Mouse (Mus musculus) right cerebral cortex, postnatal 14 days (tissue): Measurements from ENCODE around the gene Sh3gl2.

Experiments used
- DNase-seq: peaks from one replicate; pipeline ENCODE4 v3.0.0; 2022

Gene Sh3gl2

GRCm38 (mm10) chr4:85305912-85306573 lies 101.1 kb downstream of the Sh3gl2 start:
- no peak for DNase-seq

GRCm38 (mm10) chr4:85319092-85319491 lies 114.2 kb downstream of the Sh3gl2 start:
- no peak for DNase-seq

GRCm38 (mm10) chr4:85325454-85325853 lies 120.5 kb downstream of the Sh3gl2 start:
- no peak for DNase-seq

GRCm38 (mm10) chr4:85326052-85326451 lies 121.1 kb downstream of the Sh3gl2 start:
- no peak for DNase-seq

GRCm38 (mm10) chr4:85334688-85335200 lies 129.8 kb downstream of the Sh3gl2 start:
- DNase-seq = no peak

- no peak for DNase-seq
Observed at GRCm38 (mm10) chr4:85336356-85336755, 131.4 kb downstream of the Sh3gl2 start.

- DNase-seq = no peak
Observed at GRCm38 (mm10) chr4:85339126-85339525, 134.2 kb downstream of the Sh3gl2 start.

- no peak for DNase-seq
Observed at GRCm38 (mm10) chr4:85340686-85341085, 135.8 kb downstream of the Sh3gl2 start.

- no peak for DNase-seq
Observed at GRCm38 (mm10) chr4:85345911-85346310, 141.0 kb downstream of the Sh3gl2 start.

- DNase-seq = no peak
Observed at GRCm38 (mm10) chr4:85348079-85348643, 143.2 kb downstream of the Sh3gl2 start.

GRCm38 (mm10) chr4:85362661-85363060 lies 157.7 kb downstream of the Sh3gl2 start:
- no peak for DNase-seq

- DNase-seq = no peak
Observed at GRCm38 (mm10) chr4:85363205-85363604, 158.3 kb downstream of the Sh3gl2 start.

- DNase-seq = peak; percentile 30
Observed at GRCm38 (mm10) chr4:85371036-85371435, 166.1 kb downstream of the Sh3gl2 start.

GRCm38 (mm10) chr4:85374801-85375200 lies 169.9 kb downstream of the Sh3gl2 start:
- no peak for DNase-seq

GRCm38 (mm10) chr4:85376187-85376586 lies 171.3 kb downstream of the Sh3gl2 start:
- no peak for DNase-seq

- DNase-seq = no peak
Observed at GRCm38 (mm10) chr4:85376610-85377009, 171.7 kb downstream of the Sh3gl2 start.

GRCm38 (mm10) chr4:85385241-85385640 lies 180.3 kb downstream of the Sh3gl2 start:
- no peak for DNase-seq

- DNase-seq = no peak
Observed at GRCm38 (mm10) chr4:85387676-85388075, 182.8 kb downstream of the Sh3gl2 start.

- no peak for DNase-seq
Observed at GRCm38 (mm10) chr4:85391795-85392194, 186.9 kb downstream of the Sh3gl2 start.

GRCm38 (mm10) chr4:85398765-85399164 lies 193.8 kb downstream of the Sh3gl2 start:
- DNase-seq = no peak

- DNase-seq = peak; percentile 82
Observed at GRCm38 (mm10) chr4:85402823-85403222, 197.9 kb downstream of the Sh3gl2 start.

GRCm38 (mm10) chr4:85404424-85405194 lies 199.7 kb downstream of the Sh3gl2 start:
- peak; percentile 64 for DNase-seq

GRCm38 (mm10) chr4:85405276-85405675 lies 200.3 kb downstream of the Sh3gl2 start:
- DNase-seq = no peak

- DNase-seq = no peak
Observed at GRCm38 (mm10) chr4:85416466-85416865, 211.5 kb downstream of the Sh3gl2 start.
